Mouse (Mus musculus): ENCODE measurements around the gene Ndp. TPM values are rescaled to one million over a fixed set of nuclear protein-coding genes. Genes with fewer than 3 reads are reported as not detected.
A peak's percentile ranks its signal among the peaks of the same experiment; 100 is the strongest.

Gene Ndp
- 10 to 100 TPM in 1 of 4 experiments, 1 to 10 TPM in 3; 7.2 to 11.1 (median 8.5) TPM for total RNA-seq (2022)

DNA sequence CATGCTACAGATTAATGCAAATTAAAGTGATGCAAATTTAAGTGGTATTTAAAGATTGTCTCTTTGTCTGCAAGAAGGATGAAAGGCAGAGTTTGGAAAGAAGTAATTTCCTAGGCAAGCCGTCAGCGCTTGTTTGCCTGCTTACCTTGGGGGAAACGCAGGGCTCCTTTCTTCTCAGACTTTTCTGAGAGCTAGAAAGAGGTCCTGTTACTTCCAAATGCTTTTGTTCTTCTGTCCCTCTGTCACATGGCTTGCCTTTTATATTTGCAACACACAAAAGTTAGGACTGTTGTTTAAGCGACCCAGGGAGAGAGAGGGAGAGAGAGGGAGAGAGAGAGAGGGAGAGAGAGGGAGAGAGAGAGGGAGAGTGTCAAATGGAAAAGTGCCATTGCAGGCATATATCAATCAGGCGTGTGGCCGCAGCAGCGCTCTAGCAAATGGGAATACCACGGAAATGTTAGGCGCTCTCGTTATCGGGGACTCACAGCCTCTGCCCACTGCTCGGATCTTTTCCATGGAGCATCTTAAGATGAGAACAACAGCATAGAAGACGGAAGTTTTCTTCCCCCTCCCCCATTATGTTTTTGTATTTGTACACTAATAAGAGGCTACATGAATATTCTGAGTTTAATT lies at the start of gene Ndp:
Gene Ndp, minus strand, starts transcription at position 534 of the 633 bp plus-strand sequence.
- no peak for DNase-seq (ENCODE audit: low spot score in 2 of 2)

DNA sequence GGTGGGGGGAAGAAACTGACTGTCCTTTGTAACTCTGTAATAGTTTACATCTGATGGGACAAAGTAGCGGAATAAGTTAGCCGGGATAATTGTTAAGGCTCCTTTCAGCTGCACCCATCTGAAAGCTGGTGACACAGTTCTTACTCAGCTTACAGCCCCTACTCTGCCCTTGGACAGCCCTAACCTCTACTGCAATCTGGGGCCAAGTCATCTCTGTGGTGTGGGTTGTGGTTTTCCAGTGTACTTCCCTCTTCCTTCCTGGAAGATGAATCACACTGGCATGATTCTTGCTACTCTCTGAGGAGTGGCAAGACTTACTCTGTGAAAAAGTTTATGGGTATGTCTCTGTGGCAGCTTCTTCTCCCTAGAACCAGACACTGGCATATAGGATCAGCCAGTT lies 43.2 kb upstream of the Ndp start:
- DNase-seq (ENCODE audit: low spot score in 2 of 2) = no peak

DNA sequence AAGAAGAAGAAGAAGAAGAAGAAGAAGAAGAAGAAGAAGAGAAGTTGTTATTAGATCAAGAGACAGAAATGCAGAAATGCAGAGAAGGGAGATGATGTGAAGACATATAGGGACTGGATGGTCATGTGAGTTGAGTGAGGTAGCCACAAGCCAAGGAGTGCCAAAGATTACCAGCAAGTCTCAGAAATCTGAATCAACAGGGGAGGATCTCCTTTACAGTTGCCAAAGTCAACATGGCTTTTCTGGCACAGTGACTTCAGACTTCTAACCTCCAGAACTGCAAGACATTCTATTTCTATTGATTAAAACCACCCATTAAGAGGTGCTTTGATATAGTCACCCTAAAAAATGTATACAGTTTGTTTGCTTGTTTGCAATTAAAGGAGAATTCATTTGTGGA lies 6.4 kb upstream of the Ndp start:
- DNase-seq (ENCODE audit: low spot score in 2 of 2) = no peak

DNA sequence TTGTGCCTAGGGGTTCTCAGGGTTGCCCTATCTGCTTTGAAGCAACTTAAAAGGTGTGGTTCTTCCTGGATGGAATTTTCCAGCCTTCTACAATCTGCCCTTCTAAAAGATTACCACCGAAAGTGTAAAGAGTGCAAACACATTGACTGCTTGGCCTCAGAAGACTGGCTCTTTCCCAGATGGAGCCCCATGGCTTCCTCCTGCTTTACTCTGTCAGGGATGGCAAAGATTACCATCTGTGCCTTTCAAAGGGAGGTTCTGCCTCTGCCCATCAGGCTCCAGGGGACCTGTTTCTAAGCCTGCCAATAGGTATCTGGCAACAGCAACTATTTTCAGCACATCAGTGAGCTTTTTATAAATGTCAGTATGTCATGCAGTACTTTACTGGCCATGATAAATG lies 1.5 kb upstream of the Ndp start:
- DNase-seq (ENCODE audit: low spot score in 2 of 2) = no peak

DNA sequence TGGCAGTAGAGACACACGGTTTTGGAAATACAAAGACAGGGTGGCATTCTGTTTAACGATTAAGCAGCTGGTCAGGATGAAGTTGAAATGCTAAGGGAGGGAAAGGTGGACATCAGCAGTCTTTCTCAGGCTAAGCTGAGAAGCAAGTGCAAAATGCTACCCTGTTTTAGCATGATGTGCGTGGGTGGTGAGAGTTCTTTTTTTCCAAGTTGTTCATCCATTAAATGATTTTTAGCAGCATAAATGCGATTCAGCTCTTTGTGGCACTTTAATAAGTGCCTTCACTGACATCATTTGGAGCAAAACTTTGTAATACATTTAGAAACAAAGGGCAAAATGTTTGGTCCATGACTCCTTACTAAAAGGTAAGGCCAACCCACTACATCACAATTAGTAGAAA lies 337 bp upstream of the Ndp start:
- no peak for DNase-seq (ENCODE audit: low spot score in 2 of 2)

DNA sequence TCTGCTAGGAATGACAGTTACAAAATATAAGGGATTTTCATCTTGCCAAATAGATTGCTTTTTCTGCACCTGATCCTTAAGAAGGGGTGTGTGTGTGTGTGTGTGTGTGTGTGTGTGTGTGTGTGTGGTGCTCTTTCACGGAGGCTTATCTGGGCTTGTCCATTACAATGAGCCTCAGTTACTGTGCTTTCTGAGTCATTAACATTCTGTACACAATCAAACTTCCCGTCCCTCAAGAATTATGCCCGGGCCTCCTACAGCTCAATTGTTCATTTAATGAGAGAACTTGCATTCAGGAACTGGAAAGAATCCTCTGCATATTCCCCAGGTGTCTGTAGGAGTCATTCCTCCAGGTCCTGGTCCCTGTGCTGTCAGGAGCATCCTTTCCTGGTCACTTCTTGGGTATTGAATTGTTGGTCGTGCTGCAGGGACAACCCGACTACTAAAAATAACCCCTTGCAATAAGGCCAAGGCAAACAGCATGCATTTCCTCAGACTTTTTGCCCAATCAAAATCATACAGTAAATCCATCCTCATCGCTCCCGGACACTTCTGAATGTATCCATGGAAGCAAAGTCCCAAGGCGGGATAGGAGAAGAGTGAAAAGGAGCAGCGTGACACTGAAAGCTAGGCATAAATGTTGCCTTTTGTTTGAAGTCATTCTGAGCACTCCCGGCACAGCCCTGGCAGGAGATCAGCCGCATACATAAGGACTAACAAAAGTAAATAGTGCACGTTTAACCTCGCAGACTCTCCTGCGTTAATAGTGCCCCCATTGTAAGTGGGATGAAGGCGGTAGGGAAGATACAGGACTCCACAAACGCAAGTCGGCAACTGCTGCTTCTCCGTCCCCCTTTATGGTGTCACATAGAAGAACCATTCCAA lies 1.1 kb downstream of the Ndp start:
- DNase-seq (ENCODE audit: low spot score in 2 of 2) = no peak

DNA sequence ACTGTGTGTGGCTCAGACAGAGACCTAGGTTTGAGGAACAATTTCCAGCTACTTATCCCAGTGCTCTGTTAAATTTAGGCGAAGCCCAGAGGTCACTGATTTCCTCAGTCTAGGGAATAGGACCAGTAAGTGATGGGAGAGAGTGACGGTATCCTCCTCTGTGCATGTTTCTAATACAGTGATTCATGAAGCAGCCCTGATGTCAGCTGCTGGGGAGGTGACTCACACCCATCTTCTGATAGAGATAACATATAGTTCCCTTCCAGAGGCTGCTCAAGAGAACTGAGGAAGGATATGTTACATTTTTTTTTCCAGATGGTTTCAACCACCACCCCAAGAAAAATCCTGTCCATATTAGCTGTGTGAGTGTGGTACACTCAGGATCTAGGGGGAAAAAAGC lies 2.9 kb downstream of the Ndp start:
- no peak for DNase-seq (ENCODE audit: low spot score in 2 of 2)

DNA sequence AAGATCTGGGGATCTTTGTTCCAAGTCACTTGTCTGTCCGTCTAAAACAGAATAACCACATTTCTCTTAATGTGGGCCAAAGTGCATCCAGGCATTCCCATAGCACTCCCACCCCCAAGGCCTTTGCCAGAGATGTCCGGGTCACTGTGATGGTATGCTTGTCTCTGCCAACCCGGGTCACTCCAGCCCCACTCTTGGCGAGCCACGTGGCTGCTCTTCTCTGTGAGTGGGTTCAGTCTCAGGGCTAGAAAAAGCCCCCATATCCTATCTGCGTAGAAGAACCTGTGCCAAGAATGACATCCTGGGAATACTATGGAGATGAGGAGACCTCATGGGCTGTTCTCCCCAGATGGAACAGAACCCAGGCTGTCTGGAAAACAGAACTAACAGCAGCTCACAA lies 4.0 kb downstream of the Ndp start:
- DNase-seq (ENCODE audit: low spot score in 2 of 2) = no peak

DNA sequence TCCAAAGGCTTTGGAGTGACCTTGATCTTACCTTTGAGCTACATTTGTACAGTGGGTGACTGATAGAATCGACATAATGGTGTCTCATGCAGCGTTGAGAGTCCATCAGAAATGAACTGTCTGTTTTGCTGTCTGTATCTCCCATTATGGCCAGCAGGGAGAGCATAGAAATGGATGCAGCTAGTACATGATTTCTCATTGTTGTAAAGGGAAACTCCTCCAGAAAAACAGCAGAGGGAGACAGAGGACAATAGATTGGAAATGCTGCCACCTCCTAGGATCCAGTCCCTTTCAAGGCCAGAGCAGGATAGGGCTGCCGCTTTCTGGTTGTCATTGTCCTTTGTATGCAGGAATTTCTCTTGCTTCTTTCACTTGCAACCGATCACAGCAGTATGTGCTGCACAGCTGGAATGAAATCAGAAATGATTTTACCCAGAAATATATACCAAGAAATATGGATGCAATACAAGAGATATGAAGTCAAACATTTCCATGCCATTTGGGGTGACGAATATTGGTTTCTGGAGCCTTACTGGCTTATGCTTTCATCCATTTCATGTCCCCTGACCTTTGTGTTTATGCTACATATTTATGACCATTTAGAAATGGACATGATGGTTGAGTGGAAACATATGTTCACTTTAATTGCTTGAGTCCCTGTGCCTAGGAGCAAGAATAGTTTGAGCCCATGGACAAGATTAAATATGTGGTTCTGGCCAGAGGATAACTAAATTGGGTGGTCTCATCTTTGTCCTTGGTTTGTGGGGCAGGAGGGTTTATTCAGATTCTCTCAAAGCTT lies 17.0 kb downstream of the Ndp start:
- DNase-seq (ENCODE audit: low spot score in 2 of 2) = no peak

DNA sequence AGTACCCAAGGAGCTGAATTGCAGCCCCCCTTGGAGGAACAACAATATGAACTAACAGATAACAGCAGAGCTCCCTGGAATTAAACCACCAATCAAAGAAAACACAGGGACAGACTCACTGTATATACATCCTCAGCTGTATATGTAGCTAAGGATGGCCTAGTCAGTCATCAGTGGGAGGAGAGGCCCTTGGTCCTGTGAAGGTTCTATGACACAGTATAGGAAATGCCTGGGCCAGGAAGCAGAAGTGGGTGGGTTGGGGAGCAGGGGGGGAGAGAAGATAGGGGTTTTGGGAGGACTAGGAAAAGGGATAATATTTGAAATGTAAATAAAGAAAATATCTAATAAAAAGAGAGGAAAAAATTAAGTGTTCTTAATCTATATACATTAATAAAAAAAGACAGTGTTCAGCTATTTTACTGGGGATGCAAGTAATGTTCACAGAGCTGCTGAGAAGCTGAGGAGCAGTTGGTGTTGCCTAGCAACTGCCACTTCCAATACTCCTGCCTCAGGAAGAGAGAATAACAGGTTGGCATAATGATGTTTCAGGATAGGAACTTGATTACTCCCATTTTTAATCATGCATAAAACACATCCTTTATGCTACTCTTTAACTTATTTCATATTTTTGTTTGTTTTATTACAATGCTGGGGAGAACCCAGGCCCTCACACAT lies 43.8 kb downstream of the Ndp start:
- peak in 1 of 2 experiments; percentile 12 for DNase-seq (ENCODE audit: low spot score in 2 of 2)

DNA sequence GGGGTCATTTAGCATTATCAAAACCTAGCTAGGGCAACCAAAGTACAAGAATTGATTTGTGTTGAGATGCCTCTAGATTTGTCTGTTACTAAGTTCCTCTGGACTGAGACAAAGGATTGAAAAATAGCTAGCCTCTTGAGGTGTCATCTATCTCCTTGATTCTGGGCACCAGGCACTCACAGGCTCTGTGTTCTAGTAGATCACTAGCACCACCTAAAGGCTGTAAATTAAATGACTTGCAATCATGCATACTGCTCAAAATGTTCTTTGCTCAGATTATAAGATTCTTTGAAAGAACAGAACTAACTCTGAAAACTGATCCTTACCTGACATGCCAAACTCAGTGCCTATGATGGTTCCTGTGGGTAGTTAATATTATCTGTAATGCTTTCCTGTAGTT lies 51.3 kb downstream of the Ndp start:
- no peak for DNase-seq (ENCODE audit: low spot score in 2 of 2)

DNA sequence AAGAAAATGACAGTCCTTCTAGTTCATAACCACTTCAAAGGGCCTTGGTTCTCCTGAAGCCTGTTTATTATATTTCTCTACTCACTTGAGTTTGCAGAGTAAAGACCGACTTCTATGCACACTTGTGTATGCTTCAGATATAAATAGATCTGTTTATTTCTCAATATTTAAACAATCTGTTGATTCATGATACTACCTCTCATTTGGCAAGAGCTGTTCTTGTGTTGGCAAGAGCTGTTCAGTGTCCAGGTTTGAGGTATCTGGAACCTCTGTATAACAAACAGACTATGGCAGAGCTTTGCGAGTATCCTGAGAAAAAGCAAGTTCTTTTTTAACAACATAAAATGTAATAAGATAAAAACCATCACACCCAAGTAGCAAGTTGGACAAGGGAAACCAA lies 65.5 kb downstream of the Ndp start:
- no peak for DNase-seq (ENCODE audit: low spot score in 2 of 2)

DNA sequence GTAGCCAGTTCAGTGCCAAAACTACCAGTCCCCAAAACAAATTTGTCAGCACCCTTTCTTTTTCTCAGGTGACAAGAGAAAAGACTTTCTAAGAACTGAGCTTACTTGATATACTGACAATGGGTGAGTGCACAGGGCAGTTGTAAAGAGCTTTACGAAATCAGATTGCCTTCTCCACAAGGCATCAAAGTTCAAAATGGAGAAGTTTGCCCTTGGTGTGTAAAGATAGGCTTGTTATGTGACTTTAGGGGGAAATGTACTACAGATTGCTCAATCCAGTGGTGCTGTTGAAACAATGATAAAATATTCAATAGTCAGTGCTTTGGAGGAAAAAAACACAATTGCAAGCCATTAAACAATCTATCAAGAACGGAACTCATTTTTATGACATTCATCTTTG lies 70.1 kb downstream of the Ndp start:
- no peak for DNase-seq (ENCODE audit: low spot score in 2 of 2)

DNA sequence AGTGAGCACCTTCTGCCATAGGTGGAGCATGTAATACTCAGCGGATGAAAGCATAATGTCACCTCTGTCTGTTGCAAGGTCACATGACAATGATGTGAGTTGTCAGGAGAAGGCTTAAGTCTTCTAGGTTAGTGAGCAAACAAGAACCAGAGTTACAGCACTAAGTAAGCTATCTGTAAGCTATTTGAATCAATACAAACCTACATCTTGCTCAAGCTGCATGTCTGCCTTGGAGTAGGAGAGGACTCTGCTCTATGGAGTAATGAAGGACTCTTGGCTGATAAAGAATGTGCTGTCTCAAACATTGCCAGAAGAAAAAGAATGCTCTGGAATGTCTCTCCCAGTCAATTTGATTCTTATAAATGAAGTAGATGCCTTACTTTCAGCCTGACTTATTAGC lies 74.3 kb downstream of the Ndp start:
- DNase-seq (ENCODE audit: low spot score in 2 of 2) = no peak

DNA sequence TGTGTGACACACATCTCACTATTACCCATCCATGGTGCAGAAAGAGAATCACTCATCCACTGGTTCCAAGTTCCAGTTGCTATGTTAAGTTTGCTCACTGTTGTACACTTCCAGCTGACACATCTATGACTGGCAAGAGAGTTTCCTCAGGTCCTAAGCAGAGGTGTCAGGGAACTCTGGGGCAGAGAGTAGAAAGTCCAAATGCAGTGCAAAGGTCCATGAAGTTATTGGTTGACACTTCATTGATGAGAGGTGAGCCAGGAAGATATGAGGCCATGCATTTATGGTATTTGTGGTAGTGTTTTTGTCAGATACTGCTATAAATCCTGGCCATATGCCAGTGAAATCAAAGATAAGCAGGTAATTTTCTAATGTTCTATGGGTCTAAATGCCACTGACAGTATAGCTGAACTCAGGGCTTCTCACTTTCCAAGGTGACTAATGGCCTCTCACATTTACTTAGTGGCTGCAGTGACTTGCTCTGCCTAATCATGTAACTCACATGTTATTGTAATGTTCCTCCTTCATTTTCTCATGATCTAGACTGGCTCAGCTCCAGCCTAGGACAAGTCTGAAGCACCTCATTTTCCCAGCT lies 75.0 kb downstream of the Ndp start:
- DNase-seq (ENCODE audit: low spot score in 2 of 2) = no peak

Other genes starting within 250 kb of the Ndp start
- 10 to 100 TPM; 18.4 to 23.0 (median 18.7) TPM for gene Maob, start 94.4 kb downstream of the Ndp start, total RNA-seq (2022)